Mouse (Mus musculus) gastrocnemius, postnatal 36 days (tissue): ENCODE measurements around the gene Cdh4. TPM values are rescaled to one million over a fixed set of nuclear protein-coding genes. Genes with fewer than 3 reads are reported as not detected.

Experiments used
- DNase-seq, 2 experiments: peaks; one replicate each; pipeline ENCODE4 v3.0.0; 2022
- intact Hi-C: fragments of 180-260 bp; cut with DNase I; formaldehyde crosslinking; loops from one replicate; pipeline ENCODE4 v1.15.1; 2025
- long read RNA-seq, 2 experiments: library from polyadenylated mRNA; stranded (forward); transcript quantifications; one replicate each; pipeline ENCODE4 v2.0.0; 2021
- total RNA-seq, 2 experiments: library from RNA; stranded (reverse); gene quantifications; 2 replicates each; pipeline ENCODE4 v1.2.3; 2021

The Cdh4 gene
- 1 to 10 TPM; 5.1 to 8.2 TPM for total RNA-seq
- long read RNA-seq, experiment 1, partial matches to known transcripts: 0 of 3 reads
- long read RNA-seq, experiment 1, other reads (novel, unspliced or antisense): 3 of 3 reads
- long read RNA-seq, experiment 2, partial matches to known transcripts: 0 of 6 reads
- long read RNA-seq, experiment 2, other reads (novel, unspliced or antisense): 6 of 6 reads

DNA sequence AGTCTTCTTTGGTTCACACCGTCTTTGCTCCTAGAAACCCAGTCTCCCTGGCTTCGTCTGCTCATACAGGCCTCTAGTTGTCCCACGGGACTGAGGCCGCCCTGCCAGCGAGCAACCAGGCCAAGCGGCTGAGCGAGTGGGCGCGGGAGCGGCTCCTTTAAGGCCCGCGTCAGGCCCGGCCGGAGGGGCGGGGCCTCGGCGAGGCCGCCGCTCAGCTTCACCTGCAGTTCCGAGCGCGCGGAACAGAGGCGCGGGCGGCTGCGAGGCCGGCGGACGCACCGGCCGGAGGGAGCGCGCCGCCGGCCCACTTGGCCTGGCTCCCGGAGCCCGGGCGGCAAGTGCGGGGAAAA, at the start of gene Cdh4:
Cdh4 (plus strand) TSS at position 241 of the 350 bp plus-strand sequence.
- DNase-seq: peak in 1 of 2 experiments; percentile 58
- intact Hi-C loops: no loop called here

GRCm38 (mm10) chr2:179395442-179395841, 46.8 kb upstream of the Cdh4 start:
- intact Hi-C loops: no loop called here
- no peak for DNase-seq

DNA sequence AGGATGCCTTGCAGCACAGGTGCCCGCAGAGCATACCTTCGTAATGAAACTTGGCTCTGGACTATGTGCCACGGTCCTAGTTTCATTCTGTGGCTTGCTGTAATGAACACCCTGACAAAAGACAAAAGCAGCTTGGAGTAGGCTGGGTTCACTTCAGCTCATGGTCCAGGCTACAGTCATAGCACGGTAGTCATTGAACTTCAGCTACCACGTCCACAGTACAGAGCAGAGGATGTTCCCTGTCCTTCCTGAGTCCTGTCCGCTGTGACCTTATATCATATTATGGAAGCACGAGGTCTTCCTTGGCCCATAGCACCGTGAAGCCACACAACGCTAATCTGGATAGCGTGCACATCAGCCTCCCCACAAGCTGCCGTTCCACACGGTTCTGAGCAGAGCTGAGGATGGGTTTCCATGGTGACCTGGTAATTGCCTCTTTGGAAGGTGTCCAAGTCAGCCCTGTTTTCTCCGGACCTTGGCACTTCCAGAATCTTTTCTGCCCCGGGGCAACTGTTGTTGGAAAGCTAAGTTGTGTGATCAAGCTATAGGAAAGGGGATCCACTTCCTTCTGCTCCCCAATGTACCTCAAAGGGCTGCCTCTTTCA, 42.5 kb upstream of the Cdh4 start:
- no peak for DNase-seq
- intact Hi-C loops: no loop called here

- no peak for DNase-seq
- intact Hi-C loops: no loop called here
These were observed 31.2 kb upstream of the Cdh4 start for GRCm38 (mm10) chr2:179410866-179411561.

DNA sequence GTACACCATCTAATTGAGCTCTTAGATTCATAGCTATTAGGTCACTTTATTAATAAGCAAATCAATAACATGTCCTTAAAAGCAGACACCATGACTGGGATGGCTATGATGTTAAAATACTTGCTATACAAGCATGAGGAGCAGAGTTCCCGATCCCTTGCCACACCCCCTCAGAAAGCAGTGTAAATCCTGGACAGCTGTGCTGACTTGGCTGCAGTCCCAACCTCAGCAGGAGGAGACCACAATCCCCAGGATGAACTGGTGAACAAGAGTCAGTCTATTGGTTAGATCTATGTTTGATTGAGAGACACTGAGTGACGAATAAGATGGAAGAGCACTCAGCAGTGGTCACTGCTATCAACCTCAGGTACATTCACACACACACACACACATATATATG, 29.3 kb upstream of the Cdh4 start:
- intact Hi-C loops: no loop called here
- DNase-seq: no peak

DNA sequence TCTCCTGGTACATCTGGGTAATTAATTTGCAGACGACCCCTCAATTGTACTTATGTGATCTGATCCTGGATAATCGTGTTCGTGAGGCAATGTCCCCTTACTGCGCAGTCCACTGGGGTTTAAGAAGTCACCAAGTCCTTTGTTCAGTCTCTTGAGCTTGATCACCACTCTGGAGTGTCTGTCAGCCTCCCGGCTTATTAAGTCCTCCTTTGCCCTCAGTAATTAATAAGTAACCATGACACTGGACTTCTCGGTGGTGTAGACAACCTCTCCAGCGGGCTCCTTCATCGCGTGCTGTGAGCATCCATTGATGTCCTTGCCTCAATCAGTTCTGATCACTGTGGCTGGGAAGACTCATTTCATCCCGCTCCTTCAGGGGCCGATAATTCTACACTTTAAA, 28.0 kb upstream of the Cdh4 start:
- DNase-seq: no peak
- intact Hi-C loops: no loop called here

DNA sequence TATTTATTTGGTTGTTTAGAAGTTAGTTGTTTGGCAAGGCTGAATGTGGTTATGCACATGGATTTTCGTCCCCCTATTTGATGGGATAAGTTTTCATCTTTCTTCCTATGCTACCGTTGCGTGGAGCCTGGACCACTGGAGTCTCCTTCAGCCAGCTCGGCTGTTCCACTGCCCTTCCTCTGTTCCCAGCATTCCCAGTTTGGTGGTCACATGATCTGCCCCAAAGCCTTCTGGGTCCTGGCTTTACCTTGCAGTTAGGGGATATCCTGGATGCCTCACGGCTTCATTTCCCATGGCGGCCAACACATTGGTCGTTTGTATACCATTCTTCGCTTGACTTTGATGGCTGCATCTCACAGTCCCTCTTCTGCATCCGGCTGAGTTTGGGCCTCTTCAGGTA, 27.5 kb upstream of the Cdh4 start:
- DNase-seq: no peak
- intact Hi-C loops: no loop called here

GRCm38 (mm10) chr2:179415892-179416403, 26.3 kb upstream of the Cdh4 start:
- intact Hi-C loops: no loop called here
- DNase-seq: no peak

GRCm38 (mm10) chr2:179416587-179417227, 25.5 kb upstream of the Cdh4 start:
- DNase-seq: no peak

DNA sequence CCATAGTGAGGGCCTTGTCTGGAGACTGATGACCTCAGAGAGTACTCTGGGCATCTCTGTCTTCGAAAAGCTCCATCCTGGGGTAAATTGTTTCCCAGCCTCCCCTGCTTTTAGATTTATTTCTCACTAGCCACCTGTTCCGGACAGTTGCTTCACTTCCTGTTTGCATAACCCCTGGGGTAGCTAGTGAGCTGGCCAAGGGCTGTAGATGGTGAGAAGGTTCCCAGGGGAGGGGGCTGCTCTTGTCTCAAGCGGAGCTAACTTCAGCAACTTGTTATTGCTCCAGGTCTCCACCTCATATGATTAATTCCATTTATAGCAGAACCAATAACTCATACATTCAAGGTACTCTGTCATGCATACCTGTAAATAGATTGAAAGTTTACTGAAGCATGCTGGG, 16.6 kb upstream of the Cdh4 start:
- intact Hi-C loops: no loop called here

More at GRCm38 (mm10) chr2:179416587-179417227, 25.5 kb upstream of the Cdh4 start:
- intact Hi-C loops: no loop called here

DNA sequence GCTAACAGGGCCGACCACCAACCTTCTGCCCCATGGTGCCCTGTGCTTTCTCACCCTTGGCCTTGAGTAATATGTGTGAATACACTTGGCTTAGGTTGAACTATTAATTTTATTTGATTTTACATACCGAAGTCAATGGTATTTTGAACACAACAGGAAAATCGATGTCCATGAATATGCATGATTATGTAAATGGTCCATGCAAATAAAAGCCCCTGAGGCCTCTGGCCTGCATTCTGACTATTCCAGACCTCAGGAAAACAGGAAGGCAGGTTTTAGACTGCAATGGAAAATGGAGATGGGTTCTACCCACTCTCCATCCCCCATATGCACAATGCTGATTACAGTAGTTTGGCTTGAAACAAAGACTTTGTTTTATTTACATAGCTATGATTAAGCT, 13.3 kb upstream of the Cdh4 start:
- intact Hi-C loops: no loop called here
- DNase-seq: no peak

More for the DNA sequence above, 16.6 kb upstream of the Cdh4 start:
- no peak for DNase-seq

DNA sequence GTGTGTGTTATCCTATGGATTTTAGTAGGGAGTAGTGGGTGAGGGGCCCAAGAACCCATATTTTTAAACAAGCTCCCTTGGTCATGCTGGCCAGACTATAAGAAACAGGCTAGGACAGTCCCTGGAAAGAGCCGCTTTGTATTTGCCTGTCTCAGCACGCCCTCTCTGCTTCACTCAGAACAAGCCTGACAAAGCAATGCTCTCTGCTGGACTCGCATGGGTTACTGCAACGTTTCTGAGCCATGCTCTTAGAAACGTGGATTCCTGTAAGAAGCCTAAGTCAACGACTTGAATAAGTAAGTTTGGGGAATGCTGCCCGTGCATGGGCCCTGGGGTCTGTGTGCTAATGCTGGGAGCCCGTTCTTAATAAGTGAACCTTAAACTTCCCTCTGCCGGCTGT, 2.1 kb upstream of the Cdh4 start:
- no peak for DNase-seq
- intact Hi-C loops: no loop called here

GRCm38 (mm10) chr2:179441086-179441485, 1.1 kb upstream of the Cdh4 start:
- intact Hi-C loops: no loop called here
- no peak for DNase-seq

DNA sequence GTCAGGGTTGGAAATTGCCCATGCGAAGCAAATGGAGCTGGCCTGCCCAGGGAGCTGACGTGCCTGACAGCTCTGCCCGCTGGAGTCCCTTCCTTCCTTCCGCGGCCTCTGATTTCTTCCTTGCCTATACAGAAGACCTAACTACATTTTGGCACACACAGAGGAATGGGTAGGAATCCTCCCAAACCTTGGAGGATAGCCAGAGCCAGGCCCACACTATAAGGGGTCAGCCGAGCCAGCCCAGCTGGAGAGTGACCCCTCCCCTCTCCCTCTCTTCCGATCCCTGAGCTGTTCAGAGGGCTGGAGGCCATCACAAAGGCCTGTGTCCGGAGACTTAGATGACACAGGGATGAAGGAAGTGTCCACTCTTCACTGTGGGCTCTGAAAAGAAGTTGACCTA, 514 bp upstream of the Cdh4 start:
- no peak for DNase-seq
- intact Hi-C loops: no loop called here

DNA sequence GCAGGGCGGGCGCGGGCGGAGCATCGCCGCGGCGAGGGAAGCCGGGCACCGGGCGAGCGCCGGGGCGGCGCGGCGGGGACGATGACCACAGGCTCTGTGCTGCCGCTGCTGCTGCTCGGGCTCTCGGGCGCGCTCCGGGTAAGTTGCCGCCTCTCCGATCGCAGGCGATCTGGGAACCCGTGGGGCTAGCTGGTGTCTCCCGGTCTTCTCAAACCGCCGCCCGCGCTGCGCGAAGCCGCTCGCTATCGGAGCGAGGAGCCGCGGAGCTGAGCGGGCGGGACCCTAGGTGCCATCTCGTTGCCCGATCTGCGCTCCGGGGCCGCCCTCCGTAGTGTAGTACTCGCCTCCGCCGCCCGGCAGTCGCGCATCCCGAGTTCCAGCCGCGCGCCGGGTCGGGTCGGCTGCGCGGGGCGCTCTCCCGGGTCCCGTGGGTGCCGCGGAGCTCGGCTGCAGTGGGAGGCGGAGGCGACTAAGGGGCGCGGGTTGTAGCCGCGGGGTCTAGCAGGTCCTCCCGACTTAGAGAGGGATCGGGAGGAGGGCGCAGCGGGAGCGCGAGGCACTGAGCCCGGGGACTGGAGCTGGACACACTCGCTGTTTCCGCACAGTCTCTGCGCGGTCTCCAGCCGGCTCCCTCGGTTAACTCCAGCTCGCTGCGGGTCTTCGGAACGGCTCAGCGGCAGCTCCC, 452 bp downstream of the Cdh4 start:
- intact Hi-C loops: no loop called here
- DNase-seq: peak; percentile 10 to 42

DNA sequence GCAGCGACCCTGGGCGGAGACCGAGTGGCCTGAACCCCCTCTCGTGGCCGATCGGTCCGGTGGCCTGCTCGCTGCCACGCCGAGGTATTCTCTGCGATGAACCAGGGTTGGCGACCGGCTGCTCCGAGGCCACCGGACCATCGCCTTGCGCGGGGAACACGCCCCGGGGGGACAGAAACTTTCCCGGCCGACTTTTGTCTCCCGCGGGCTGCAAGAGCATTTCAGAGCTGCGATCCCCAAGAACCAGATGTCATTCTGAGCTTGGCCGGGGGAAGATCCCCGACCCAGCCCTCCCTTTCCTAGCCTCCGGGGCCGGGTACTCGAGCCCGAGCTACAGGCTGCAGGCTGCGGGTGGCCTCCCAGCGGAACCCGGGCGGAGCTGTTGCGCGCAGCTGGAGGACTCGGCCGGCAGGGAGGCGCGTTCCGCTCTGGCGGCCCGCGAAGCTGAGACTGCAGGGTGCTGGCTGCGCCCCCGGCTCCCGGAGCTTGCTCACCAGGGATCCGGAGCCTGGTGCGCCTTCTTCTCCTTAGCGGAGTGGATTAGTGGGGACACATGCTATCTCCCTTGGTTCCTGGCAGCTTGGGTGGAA, 1.1 kb downstream of the Cdh4 start:
- intact Hi-C loops: no loop called here
- peak; percentile 10 to 31 for DNase-seq

DNA sequence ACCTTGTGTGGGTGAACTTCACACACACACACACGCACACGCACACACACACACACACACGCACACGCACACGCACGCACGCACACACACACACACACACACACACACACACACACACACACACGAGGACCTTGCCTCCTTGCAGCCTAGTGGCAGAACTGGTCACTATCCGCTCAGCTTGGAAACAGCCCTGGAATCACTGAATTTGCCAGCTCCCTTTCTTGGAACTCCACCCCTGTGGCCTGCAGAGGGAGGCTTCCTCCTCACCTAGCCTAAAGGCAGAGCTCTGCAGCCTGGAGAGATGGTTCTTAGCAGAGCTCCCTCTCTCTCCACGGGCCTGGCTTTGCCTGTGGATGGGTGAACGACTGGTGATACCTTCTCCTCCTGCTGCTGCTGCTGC, 1.7 kb downstream of the Cdh4 start:
- no peak for DNase-seq
- intact Hi-C loops: no loop called here

DNA sequence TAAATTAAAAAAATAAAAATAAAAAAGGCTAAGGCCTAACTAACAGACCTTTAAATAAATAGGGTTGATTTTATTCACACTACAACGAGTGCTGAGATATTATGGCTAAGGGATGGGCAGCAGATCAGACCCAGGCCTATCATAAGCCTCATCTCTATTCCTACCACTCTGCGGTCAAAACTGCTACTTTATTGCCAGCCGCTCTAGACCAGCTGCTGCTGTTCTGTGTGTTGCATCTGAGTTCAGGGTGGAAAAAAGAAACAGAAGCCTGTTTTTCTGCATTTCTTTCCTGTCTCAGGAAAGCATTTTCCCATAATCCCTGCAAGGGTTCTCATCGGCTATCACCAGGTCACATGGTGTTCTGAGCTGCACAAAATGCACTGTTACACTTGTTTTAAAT, 6.0 kb downstream of the Cdh4 start:
- intact Hi-C loops: no loop called here
- DNase-seq: no peak

GRCm38 (mm10) chr2:179449018-179449417, 6.8 kb downstream of the Cdh4 start:
- intact Hi-C loops: no loop called here
- DNase-seq: no peak

DNA sequence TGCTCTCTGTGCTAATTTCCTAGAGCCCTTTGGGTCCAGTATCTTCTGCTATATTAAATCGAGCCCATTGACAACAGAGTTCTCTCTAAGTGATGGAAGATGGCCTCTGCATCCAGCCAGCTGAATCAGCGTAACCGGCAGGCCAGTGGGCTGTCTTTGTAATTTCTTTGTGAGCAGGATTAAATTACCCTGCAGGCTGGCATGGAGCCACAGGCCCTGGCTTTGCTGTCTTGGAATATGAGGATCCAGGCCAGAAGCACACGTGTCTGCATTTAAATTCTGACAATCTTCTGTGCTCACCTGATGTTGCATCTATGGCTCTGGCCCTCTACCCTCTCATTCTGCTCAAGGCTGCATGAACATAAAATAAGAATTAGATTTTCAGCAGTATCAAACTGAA, 17.0 kb downstream of the Cdh4 start:
- intact Hi-C loops: no loop called here
- no peak for DNase-seq

- intact Hi-C loops: no loop called here
- DNase-seq: no peak
These were observed 17.4 kb downstream of the Cdh4 start for GRCm38 (mm10) chr2:179459606-179460005.
